Mouse (Mus musculus): Measurements from ENCODE around the gene Tubgcp4. TPM values are rescaled to one million over a fixed set of nuclear protein-coding genes. Genes with fewer than 3 reads are reported as not detected.
A peak's percentile ranks its signal among the peaks of the same experiment; 100 is the strongest.

Tubgcp4 gene
- polyA plus RNA-seq, 1 experiment from 2014 or later = 44.3 TPM

- peak overlapping the region; percentile 63 for H3K4me3 ChIP-seq (ENCODE audit: low read depth, low read length)
- peak overlapping the region; percentile 82 for H3K4me2 ChIP-seq (ENCODE audit: low read depth, low read length)
- no peaks in the 10 kb centered on the region for H3K9me3 ChIP-seq (ENCODE audit: control insufficient read depth, low read length)
- peaks cover 8% of the 10 kb centered on the region; the same call in 1 of the 2 replicates for H3K36me3 ChIP-seq (ENCODE audit: control insufficient read depth, insufficient read depth, low read length)
- peak overlapping the region; percentile 99 for H3K27ac ChIP-seq (ENCODE audit: low read depth, low read length)
- no peaks in the 10 kb centered on the region for H3K27me3 ChIP-seq (ENCODE audit: control insufficient read depth, insufficient read depth, low read length)
- WGBS = 74% methylated on average over 16 of the region's 16 CpGs
- no peak for ATAC-seq (ENCODE audit: low read depth)
- peak overlapping the region; percentile 86 for H3K9ac ChIP-seq (replicated peaks; ENCODE audit: low read depth, low read length)
- peaks cover 20% of the 10 kb centered on the region for H3K4me1 ChIP-seq (ENCODE audit: control insufficient read depth, insufficient read depth, low read length)
Measured at GRCm38 (mm10) chr2:121141216-121142035, 29.0 kb upstream of the Tubgcp4 start.

GRCm38 (mm10) chr2:121142415-121142814, 28.0 kb upstream of the Tubgcp4 start:
- 48% methylated on average over 2 of the region's 2 CpGs for WGBS
- Histone ChIP-seq H3K9ac (replicated peaks; ENCODE audit: low read depth, low read length) (no peak overlapping the region), H3K27ac (ENCODE audit: low read depth, low read length) (no peak overlapping the region), H3K27me3 (ENCODE audit: control insufficient read depth, insufficient read depth, low read length) (no peaks in the 10 kb centered on the region), H3K9me3 (ENCODE audit: control insufficient read depth, low read length) (no peaks in the 10 kb centered on the region), H3K4me3 (ENCODE audit: low read depth, low read length) (no peak overlapping the region), H3K4me1 (ENCODE audit: control insufficient read depth, insufficient read depth, low read length) (peaks cover 20% of the 10 kb centered on the region), H3K4me2 (ENCODE audit: low read depth, low read length) (no peak overlapping the region), H3K36me3 (ENCODE audit: control insufficient read depth, insufficient read depth, low read length) (peaks cover 11% of the 10 kb centered on the region; the same call in 1 of the 2 replicates)
- no peak for ATAC-seq (ENCODE audit: low read depth)

DNA sequence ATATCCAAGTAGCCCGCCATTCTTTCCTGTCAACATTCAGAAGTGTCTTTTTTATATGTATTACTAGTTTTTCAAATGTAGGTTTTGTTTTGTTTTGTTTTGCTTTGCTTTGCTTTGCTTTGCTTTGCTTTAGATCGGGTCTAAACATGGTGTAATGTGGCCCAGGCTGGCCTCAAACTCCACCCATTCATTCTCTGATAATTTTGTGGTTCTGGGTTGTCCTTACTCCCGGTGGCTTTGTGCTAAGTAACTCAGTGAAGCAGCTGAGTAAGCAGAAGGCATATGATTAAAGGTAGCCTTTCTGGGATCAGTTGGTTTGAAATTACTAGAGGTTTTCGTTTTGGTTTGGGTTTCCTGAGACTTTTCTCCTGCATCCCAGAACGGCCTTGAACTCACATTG, 20.8 kb upstream of the Tubgcp4 start:
- H3K27me3 ChIP-seq (ENCODE audit: control insufficient read depth, insufficient read depth, low read length) = no peaks in the 10 kb centered on the region
- H3K4me3 ChIP-seq (ENCODE audit: low read depth, low read length) = no peak overlapping the region
- H3K4me2 ChIP-seq (ENCODE audit: low read depth, low read length) = no peak overlapping the region
- no peak for ATAC-seq (ENCODE audit: low read depth)
- no peak overlapping the region for H3K27ac ChIP-seq (ENCODE audit: low read depth, low read length)
- no peak overlapping the region for H3K9ac ChIP-seq (replicated peaks; ENCODE audit: low read depth, low read length)
- WGBS = 89% methylated on average over 5 of the region's 5 CpGs
- H3K36me3 ChIP-seq (ENCODE audit: control insufficient read depth, insufficient read depth, low read length) = peaks cover 14% of the 10 kb centered on the region; the same call in 1 of the 2 replicates
- no peaks in the 10 kb centered on the region for H3K9me3 ChIP-seq (ENCODE audit: control insufficient read depth, low read length)
- H3K4me1 ChIP-seq (ENCODE audit: control insufficient read depth, insufficient read depth, low read length) = no peaks in the 10 kb centered on the region

GRCm38 (mm10) chr2:121153100-121153499, 17.4 kb upstream of the Tubgcp4 start:
- H3K4me2 ChIP-seq (ENCODE audit: low read depth, low read length) = no peak overlapping the region
- 91% methylated on average over 3 of the region's 3 CpGs for WGBS
- no peaks in the 10 kb centered on the region for H3K27me3 ChIP-seq (ENCODE audit: control insufficient read depth, insufficient read depth, low read length)
- H3K4me1 ChIP-seq (ENCODE audit: control insufficient read depth, insufficient read depth, low read length) = no peaks in the 10 kb centered on the region
- H3K9ac ChIP-seq (replicated peaks; ENCODE audit: low read depth, low read length) = no peak overlapping the region
- no peak for ATAC-seq (ENCODE audit: low read depth)
- no peak overlapping the region for H3K27ac ChIP-seq (ENCODE audit: low read depth, low read length)
- H3K36me3 ChIP-seq (ENCODE audit: control insufficient read depth, insufficient read depth, low read length) = peaks cover 14% of the 10 kb centered on the region; the same call in 1 of the 2 replicates
- H3K9me3 ChIP-seq (ENCODE audit: control insufficient read depth, low read length) = no peaks in the 10 kb centered on the region
- H3K4me3 ChIP-seq (ENCODE audit: low read depth, low read length) = no peak overlapping the region

DNA sequence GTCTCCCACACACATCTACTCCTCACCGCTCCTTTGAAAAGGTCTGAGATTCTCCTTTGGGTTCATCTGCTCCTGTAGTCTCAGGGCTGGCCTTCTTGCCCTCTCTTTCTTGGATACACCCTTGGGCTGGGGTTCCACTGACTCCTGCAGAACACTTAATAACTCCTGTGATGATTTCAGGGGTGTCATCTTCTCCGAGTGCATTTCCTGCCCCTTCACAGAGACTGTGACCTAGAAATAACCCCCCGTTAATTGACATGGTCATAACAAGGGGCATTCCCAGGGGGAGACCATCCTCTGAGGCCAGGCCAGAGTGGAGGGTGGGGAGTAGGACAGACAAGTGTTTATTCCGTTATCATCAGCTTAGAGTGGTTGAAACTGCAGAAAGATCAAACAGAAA, 1.3 kb upstream of the Tubgcp4 start:
- H3K4me3 ChIP-seq (ENCODE audit: low read depth, low read length) = peak overlapping the region; percentile 89

DNA sequence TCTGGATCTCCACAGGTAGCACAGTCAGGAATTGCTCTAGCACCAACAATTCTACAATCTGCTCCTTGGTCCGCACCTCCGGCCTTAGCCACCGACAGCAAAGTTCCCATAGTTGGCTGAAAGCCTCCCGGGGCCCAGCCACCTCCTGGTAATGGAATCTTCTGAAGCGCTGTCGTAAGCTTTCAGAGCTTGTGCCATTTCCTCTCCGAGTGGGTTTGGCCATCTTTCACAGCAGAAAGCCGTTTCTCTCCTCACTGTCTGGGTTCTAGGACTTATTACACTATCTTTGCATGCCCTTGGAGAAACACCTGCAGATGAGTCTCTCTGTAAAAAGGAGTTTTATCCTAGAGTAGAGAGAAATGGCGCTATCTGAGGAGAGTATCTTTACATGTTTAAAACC, 552 bp upstream of the Tubgcp4 start:
- Histone ChIP-seq H3K4me3 (ENCODE audit: low read depth, low read length) (peak overlapping the region; percentile 89), H3K9me3 (ENCODE audit: control insufficient read depth, low read length) (no peaks in the 10 kb centered on the region), H3K36me3 (ENCODE audit: control insufficient read depth, insufficient read depth, low read length) (peaks cover 20% of the 10 kb centered on the region; the same call in 1 of the 2 replicates), H3K4me1 (ENCODE audit: control insufficient read depth, insufficient read depth, low read length) (peaks cover 24% of the 10 kb centered on the region), H3K9ac (replicated peaks; ENCODE audit: low read depth, low read length) (peak overlapping the region; percentile 77; the same call in 1 of the 2 replicates), H3K27ac (ENCODE audit: low read depth, low read length) (no peak overlapping the region), H3K4me2 (ENCODE audit: low read depth, low read length) (peak overlapping the region; percentile 92), H3K27me3 (ENCODE audit: control insufficient read depth, insufficient read depth, low read length) (no peaks in the 10 kb centered on the region)
- no peak for ATAC-seq (ENCODE audit: low read depth)
- 6% methylated on average over 9 of the region's 9 CpGs for WGBS

More for the DNA sequence above, 1.3 kb upstream of the Tubgcp4 start:
- Histone ChIP-seq H3K9ac (replicated peaks; ENCODE audit: low read depth, low read length) (peak overlapping the region; percentile 77; the same call in 1 of the 2 replicates), H3K4me1 (ENCODE audit: control insufficient read depth, insufficient read depth, low read length) (peaks cover 24% of the 10 kb centered on the region), H3K27ac (ENCODE audit: low read depth, low read length) (no peak overlapping the region), H3K9me3 (ENCODE audit: control insufficient read depth, low read length) (no peaks in the 10 kb centered on the region), H3K4me2 (ENCODE audit: low read depth, low read length) (peak overlapping the region; percentile 92), H3K27me3 (ENCODE audit: control insufficient read depth, insufficient read depth, low read length) (no peaks in the 10 kb centered on the region), H3K36me3 (ENCODE audit: control insufficient read depth, insufficient read depth, low read length) (peaks cover 16% of the 10 kb centered on the region; the same call in 1 of the 2 replicates)
- WGBS = 42% methylated on average over 4 of the region's 4 CpGs
- ATAC-seq (ENCODE audit: low read depth) = no peak

- Histone ChIP-seq H3K9me3 (ENCODE audit: control insufficient read depth, low read length) (no peaks in the 10 kb centered on the region), H3K4me1 (ENCODE audit: control insufficient read depth, insufficient read depth, low read length) (peaks cover 24% of the 10 kb centered on the region), H3K27ac (ENCODE audit: low read depth, low read length) (peak within 1 kb of the TSS; percentile 78), H3K9ac (replicated peaks; ENCODE audit: low read depth, low read length) (peak within 1 kb of the TSS; percentile 77), H3K4me3 (ENCODE audit: low read depth, low read length) (peak within 1 kb of the TSS; percentile 89), H3K36me3 (ENCODE audit: control insufficient read depth, insufficient read depth, low read length) (peaks cover 22% of the 10 kb centered on the region; the same call in 1 of the 2 replicates), H3K4me2 (ENCODE audit: low read depth, low read length) (peak within 1 kb of the TSS; percentile 92), H3K27me3 (ENCODE audit: control insufficient read depth, insufficient read depth, low read length) (no peaks in the 10 kb centered on the region)
- under 1% methylated on average over 64 of the region's 66 CpGs for WGBS
- ATAC-seq (ENCODE audit: low read depth) = peak; percentile 96
Measured at GRCm38 (mm10) chr2:121170980-121171742, 707 bp downstream of the Tubgcp4 start, which contains the start of gene Zscan29. Gene Zscan29 (minus strand): TSS chr2:121171125.

DNA sequence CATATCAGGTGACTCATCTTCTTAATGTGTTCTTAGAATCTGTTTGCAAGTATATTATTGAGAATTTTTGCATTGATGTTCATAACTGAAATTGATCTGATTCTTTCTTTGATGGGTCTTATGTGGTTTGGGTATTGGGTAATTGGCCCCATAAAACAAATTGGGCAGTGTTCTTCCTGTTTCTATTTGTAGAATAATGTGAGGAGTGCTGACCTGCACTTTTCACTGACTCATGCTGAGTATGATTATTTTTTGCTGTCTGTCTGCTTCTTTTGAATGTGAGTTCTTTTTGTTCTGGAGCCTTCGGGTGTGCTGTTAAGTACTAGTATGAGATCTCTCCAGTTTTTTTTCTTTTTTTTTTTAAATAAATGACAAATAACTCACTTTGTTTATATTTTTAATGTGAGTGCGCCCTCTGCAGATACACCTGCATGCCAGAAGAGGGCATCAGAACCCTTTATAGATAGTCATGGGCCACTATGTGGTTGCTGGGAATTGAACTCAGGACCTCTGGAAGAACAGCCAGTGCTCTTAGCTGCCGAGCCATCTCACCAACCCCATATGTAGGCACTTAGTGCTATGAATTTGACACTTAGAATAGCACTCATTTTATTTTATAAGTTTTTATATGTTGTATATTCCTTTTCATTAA, 8.5 kb downstream of the Tubgcp4 start:
- ATAC-seq (ENCODE audit: low read depth) = no peak
- Histone ChIP-seq H3K4me3 (ENCODE audit: low read depth, low read length) (no peak overlapping the region), H3K9me3 (ENCODE audit: control insufficient read depth, low read length) (no peaks in the 10 kb centered on the region), H3K27me3 (ENCODE audit: control insufficient read depth, insufficient read depth, low read length) (no peaks in the 10 kb centered on the region), H3K27ac (ENCODE audit: low read depth, low read length) (no peak overlapping the region), H3K9ac (replicated peaks; ENCODE audit: low read depth, low read length) (no peak overlapping the region), H3K4me2 (ENCODE audit: low read depth, low read length) (no peak overlapping the region), H3K36me3 (ENCODE audit: control insufficient read depth, insufficient read depth, low read length) (peaks cover 51% of the 10 kb centered on the region; the same call in 1 of the 2 replicates), H3K4me1 (ENCODE audit: control insufficient read depth, insufficient read depth, low read length) (no peaks in the 10 kb centered on the region)
- WGBS = 97% methylated on average over 3 of the region's 3 CpGs
